Mouse (Mus musculus): ENCODE measurements around the gene Ncapd3. TPM values are rescaled to one million over a fixed set of nuclear protein-coding genes. Genes with fewer than 3 reads are reported as not detected.

Gene Ncapd3
- total RNA-seq, 2 experiments from 2014 or later = 14.1 to 14.5 TPM

DNA sequence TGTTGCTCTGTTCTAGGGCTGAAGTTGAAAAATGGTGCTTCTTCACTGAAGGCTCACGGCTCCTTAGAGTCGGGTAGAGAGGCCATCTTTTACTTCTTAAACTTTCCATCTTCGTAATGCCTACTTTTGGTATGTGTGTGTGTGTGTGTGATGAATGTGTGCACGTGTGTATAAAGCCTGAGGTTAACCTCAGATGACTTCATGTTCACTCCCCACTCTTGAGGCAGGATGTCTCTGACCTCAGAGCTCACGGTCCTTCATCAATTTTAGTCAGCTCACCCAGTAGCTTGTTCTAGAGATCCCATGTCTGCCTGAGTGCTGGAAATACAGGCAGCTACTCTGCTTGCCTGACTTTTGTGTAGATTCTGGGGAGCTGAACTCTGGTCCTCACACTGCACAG lies 13.9 kb downstream of the Ncapd3 start:
- DNase-seq = no peak

DNA sequence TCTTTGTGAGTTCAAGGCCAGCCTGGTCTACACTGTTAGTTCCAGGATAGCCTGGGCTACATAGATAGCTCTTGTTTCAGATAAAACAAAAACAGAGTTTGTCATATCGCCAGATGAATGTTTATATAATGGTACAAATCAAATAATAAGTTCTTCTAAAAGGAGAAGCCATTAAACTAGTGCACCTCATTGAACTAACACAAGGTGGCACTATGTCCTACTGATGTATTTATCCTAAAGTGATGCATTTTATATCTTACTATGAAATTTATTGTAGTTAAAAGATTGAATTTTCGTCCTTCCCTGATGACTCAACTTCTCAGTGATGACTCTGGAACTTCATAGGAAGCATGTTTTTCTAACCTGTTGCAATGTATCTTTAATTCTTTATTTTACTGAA lies 19.5 kb downstream of the Ncapd3 start:
- no peak for DNase-seq

DNA sequence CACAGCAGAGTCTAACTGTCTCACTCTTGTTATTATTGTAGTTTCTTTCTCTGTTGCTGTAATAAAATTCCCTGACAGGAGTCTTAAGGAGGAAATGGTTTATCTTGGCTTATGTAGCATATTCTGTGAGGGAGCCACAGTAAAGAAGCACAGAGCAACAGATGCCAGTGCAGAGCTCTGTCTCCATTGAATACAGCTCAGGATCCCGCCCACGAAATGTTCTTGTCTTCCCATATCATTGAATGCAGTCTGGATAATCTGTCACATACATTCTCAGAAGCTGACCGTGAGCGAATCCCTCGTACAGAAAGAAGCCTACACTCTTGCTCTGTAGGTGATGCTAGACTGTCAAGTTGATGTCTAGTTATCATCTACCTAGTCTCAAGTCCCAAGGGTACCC lies 28.4 kb downstream of the Ncapd3 start:
- DNase-seq = no peak

DNA sequence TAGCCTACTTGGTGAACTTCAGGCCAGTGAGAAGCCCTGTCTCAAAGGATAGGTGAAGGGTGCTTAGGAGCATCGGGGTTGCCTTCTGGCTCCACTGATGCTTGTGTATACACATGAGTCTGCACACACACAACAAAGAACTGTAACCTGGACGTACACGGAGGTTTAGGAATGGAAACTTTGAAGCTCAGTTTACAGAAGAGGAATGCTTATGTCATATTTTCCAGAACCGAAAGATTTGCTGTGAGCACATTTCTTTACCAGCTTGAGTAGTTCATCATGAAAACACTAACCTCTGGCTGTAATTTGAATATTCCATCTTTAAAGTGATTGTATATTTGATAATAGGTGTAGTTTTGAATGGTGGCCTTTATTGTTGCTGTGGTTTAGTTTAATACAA lies 40.9 kb downstream of the Ncapd3 start:
- DNase-seq = no peak

DNA sequence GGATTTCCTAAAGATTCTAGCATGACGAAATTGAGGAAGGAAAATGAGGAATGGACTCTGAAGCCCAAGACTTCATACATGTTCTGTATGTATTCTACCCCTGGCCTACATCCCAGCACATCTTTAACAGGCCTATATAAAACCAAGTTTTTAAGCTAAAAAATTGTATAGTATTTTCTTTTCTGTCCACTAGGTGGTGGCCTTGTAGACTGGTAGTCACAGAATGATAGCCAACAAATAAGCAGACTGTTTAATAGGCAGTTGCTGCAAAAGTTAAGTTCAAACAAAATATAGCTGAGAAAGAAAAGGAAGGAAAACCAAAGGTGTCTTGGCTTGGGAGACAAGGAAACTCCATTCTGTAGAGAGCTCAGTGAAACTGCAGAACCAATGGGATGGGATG lies 44.7 kb downstream of the Ncapd3 start:
- no peak for DNase-seq

DNA sequence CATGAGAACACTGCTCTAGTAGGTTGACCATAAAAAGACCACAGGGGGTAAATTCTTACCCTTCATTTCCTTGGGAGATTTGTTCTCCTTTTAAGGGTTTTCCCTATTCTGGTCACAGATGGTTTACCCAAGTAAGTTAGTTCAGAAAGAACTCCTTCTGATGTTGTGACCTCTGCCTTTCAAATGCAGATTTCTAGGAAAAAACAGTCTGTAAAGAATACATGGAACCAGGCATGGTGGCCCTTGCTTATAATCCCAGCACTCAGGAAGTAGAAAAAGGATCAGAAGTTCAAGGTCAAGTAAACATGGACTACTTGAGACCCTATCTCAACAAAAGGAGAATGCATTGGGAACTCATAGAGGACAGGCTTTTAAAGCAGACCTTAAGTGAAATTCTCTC lies 45.8 kb downstream of the Ncapd3 start:
- DNase-seq = no peak

DNA sequence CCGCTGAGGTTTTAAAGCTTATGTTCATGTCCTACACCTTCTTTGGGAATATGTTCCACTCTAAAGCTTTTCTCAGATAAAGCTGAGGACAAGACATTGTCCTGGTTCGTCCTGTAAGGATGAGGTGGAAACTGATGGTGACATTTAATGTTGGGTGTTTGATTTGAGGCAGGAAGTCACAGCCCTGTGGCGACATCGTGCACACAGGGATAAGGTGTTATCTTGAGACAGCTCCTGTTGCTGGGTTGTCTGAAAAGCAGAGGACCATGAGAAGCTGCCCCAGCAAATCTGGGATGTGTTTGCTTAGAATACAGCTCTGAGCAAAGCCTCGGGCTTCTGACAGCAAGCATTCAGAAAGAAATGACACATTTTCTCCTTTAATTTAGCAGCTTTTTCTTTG lies 56.3 kb downstream of the Ncapd3 start:
- no peak for DNase-seq

DNA sequence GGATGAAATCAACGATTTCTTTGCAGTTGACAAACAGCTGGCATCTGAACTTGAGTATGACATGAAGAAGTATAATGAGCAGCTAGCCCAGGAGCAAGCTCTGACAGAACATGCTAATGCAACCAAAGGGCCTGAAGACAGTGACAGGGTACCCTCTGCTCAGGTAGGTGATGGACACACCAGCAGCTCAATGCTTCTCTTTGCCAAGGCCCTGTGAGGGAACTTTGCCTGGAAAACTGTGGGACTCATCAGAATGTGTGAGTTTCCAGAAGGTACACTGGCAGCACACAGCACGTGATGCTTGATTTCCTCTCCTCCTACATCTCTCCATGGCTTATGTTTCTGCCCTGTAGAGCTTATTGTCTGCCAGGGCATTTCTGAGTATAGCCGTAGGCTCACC lies 57.4 kb downstream of the Ncapd3 start:
- no peak for DNase-seq

DNA sequence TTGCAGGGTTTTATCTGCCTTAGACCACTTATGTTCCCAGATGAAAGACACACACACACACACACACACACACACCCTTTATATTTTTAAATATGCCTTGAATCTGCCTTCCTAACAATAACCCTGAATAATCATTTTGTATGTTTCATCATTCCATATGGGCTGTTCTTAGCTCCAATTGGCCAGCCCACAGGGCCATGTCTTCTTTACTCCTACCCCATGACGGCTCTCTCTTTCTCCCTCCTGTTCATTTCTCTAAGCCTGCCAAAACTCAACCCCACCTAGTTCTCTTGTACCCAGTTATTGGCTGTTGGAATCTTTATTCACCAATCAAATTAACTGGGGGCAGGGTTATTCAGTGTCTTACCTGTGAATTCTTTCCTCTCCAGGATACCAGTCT lies 60.2 kb downstream of the Ncapd3 start:
- no peak for DNase-seq

DNA sequence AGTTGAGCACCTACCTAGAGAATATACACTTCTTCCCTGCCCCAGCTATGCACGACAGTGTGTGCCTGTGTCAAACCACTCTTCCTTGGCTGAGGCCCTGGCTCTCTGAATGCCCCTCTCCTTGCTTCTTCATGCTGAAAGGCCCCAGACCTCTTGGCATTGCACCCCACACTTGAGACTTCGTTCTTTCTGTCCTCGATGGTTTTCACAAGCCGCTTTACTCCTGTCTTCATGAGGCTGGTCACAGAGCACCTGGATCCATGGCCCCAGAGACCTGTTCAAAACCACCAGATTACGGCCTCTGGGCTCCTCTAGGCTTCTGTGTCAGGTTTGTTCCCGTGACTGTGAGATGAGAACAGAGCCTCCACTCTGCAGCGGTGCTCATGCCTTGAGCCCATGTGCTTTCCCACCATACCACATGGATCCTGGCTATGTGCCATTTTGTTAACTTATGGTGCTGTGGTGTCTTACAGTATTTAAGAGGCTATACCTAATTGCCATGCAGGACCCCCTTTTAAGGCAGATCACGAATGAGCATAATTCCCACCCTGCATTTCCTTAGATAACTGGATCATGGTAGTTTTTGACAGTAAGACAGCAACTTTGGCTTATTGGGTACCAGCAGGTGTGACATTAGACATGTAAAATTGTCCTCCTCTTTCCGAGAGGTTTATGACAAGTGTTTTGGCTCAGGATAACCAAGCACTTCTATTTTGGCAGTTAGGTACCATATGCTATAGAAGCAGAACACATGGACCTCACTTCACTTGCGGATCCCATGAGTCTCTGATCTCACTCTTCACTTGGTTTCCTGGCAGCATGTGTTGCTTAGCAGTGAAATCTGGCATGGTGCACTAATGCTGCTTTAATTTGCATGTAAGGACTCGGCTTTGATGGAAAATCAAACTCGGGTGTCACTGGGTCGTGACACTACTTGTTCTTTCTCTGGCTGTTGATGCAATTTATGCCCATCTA lies 61.1 kb downstream of the Ncapd3 start:
- no peak for DNase-seq

DNA sequence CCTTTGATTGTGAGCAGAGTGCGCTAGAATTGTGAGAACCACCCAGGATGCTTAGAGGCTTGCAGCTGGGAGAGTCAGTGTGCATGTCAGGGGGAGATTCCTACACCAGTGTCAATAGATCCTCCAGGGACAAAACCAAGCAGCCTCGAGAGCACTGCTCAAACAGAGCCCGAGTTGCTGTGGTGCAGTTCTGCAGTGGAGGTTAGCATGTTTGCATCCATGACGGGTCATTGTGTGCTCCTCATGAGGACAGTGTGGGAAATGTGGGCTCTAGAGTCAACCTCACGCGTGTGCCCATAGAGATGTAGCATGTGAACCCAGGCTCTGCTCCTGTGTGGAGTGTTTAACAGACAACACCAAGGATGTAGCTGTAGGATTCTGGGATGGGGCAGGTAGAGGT lies 62.9 kb downstream of the Ncapd3 start:
- no peak for DNase-seq

DNA sequence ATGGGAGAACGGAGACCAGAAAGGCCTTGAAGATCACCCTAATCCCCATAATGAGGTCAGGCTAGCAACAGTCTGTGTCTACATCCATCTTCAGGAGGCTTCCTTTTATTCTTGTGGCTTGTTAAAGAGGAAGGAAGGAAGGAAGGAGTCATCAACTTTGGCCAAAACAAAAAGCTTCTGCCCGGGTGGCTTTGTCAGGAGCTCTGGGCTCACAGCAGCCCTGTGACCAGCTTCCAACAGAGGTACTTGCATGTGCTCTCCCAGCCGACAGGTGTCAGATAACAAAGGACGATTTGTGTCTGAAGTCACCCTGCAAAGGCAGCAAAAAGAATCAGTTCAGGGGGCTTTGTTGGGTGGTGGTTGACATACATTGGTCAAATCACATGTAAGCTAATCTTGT lies 68.1 kb downstream of the Ncapd3 start:
- peak in 1 of 2 experiments; percentile 26 for DNase-seq

DNA sequence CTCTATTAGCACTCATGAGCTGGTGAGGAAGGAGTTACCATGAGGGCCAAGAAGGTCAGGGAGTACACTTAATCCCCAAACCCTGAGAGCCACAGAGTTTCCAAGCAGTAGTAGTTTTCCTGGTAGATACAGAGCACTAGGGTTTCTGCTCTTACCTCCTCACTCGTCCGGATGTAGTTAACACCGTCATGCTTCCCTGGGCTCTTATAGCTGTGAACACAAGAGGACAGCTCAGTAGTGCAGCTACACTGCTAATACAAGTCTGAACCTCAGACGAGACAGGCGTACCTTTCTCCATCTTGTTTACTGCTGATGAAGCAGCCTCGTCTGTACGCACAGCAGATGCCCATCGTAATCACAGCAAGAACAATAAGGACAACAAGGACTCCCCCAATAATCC lies 68.6 kb downstream of the Ncapd3 start:
- DNase-seq = no peak

DNA sequence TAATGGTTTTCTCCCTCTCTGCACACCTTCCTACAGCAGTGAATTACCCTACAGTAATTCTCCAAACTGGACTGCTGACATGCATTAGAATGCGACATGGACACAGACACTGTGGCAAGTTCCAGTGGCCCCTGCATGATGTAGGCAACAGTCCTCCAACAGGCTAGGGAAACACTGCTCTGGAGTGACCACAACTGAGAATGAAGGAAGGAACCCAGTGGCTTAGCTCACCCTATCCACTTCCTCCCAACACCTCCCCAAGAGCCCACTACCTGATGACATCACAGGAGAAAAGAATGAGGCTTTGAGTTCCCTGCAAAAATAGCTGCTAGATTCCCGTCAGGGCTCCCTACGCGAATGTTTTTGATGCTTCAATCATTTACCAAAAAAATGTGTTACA lies 69.5 kb downstream of the Ncapd3 start:
- no peak for DNase-seq

DNA sequence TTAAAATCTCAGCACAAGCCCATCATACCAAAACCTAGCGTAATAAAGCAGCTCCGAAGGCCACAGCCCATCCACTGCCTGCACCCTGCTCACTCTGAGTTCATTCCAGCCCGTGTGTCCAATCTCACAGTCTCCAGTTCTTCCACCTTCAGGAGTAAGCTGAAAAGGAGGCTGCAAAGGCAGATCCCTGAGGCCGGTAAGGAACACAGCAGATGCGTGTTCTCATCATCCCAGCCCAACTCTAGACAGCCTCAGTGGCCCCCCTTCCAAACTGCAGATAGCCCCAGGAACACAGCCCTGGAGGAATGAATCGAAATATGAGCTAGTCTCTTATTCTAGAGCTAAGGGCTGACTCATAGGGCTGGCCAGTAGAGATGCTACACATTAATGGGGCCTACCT lies 71.5 kb downstream of the Ncapd3 start:
- no peak for DNase-seq

DNA sequence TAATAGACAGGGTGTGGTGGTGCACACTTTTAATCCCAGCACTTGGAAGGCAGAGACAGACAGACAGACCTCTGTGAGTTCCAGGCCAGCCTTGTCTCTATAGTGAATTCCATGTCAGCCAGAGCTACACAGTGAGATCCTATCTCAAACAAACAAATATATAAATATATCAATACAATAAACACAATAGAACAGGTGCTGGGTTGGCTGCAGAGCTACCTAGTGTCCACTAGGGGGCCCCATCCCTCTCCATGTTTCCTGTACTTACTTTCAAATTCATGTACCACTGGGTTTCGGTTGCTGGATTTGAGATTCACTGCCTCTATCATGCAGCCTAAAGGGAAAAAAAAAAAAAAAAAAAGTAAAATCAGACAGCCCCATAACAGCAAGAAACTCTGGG lies 76.1 kb downstream of the Ncapd3 start:
- DNase-seq = peak; percentile 50 to 70

DNA sequence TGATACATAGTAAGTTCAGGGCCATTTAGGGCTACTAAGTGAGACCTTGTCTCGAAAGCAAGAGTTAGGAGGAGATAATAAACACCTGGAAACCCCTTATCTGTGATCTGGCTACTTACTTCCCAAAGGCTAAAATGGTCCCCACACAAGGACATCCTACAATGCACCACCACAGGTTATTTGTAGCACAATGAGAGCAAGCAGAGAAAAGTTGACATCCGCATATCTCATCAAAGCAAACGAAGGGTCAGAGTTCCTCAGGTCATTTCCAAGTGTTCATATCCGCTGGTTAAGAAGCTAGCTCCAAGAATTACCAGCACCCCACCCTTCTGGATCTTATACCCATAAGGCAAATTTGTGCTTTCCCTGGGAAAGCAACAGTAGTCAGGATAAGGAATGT lies 78.5 kb downstream of the Ncapd3 start:
- DNase-seq = peak in 1 of 2 experiments; percentile 16

DNA sequence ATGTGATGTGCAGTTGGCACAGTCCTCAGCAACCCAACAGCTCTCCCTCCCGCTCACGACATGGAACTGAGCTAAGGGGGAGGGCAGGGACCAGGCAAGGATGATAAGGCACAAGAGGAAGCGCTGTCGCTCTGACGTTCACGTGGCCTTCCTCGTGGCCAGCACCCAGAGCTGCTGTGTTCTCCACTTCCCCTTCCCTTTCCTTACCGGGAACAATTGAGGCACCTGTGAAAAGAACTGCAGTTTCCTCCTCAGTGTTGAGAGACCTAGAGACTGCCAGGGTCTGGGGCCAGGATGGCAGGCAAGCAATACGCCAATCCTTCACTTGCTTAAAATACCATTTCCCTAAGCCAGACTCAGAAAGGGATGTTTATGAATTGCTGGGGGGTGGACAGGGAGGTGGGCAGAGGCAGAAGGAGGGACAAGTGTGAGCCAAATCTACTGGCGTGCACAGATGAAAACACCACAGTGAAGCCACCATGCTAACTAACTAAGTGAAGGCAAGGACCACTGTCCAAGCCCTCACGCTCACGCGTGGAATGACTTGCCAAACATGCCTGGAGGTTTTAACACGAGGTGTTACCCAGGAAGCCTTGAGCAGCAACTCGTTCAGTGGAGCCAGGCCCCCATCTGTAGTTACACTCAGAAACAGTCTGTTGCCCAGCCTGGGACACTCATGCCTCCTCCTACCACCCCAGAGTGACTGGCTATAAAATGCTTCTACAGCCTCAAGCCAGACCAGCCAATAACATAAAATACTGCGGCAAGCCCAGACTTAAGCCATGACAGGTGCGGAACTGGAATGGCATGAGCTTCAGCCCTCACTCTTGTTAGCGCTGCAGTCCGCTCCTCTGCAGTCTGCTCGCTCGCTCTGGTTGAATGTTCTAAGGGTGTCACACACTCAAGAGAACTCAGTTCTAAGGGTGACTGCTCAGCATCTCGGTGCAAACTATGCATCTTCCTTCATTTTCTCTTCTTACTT lies 79.8 kb downstream of the Ncapd3 start:
- peak; percentile 79 to 81 for DNase-seq

DNA sequence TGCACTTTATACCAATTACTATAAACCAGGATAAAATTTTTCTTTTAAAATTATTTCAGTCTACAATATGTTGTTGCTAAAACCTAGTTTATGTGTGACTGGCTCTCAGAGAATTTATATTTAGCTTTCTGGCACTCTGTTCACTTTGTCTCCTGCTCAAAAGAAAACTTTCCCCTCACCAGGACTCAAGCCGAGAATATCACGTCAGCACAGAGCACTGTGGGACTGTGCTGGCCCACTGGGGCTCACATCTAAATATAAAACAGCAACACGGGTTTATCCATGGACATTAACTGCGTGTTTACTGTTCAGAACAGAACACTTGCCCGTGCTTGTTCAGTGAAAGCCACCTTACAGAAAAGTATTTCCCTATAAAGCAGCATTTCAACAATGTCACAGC lies 80.7 kb downstream of the Ncapd3 start:
- DNase-seq = no peak

DNA sequence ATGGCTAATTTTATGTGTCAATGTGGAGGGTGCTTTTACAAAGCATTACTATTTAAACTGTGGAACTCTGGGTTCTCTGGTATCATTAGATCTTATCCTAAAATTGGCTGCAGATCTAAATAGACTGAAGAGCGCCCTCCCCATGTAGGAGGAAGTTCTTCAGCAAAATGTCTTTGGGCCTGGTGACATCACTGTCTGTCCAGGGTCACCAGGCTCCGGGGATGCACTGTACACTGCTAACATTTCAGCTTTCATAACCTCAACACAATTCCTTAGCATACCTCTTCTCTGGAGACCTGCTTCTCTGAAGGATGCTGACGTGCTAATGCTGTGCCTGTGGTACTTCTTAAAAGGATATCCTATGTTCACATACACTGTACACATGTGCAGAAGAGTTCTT lies 81.8 kb downstream of the Ncapd3 start:
- DNase-seq = peak in 1 of 2 experiments; percentile 24

DNA sequence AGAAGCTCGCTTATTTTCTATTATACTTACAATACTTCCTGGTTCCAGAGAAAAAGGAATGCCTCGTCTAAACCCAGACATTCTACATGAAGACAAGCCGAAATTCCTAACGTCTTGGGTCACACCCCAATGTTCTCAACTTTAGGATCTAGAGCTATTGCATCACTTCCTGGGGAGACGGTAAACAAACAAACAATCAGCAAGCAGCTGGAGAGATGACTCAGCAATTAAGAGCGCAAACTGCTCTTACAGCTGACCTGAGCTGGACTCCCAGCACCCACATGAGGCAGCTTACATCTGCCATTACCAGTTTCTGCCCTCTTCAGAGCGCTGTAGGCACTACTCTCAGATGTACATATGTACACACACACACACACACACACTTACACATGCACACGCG lies 91.3 kb downstream of the Ncapd3 start:
- DNase-seq = no peak

DNA sequence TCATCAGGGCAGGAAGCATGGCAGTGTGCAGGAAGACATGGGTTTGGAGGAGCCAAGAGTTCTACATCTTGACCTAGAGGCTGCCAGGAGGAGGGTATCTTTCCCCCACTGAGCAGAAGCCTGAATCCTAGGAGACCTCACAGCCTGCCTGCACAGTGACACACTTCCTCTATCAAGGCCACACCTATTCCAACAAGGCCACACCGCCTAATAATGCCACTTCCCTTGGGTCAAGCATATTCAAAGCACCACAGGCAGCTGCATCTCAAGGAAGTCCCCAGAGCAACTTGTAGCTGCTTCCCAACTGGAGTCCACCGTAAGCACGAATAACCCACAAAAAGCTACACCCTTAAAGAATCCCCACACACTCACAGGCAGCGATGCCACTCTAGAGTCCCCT lies 92.1 kb downstream of the Ncapd3 start:
- no peak for DNase-seq

DNA sequence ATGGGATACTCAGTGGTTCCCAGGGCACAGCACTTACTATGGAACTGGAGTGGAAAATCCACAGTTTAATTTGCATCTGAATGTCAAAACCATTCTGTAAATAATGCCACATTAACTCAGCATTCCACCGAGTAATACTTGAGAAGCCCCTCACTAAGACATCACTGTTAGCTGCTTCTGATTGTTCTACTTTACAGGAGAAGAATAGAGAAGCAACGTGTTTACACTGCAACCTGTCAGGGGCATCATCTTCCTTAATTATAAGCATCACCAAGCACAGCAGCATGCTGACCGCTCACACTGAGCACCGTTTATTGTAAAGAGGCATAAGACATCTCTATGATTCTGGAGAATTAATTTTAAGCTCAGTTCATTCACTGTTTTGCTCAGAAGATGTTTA lies 93.0 kb downstream of the Ncapd3 start:
- no peak for DNase-seq
